Mouse (Mus musculus): Measurements from ENCODE around the gene Ccdc54. TPM values are rescaled to one million over a fixed set of nuclear protein-coding genes. Genes with fewer than 3 reads are reported as not detected.

Gene Ccdc54
- polyA plus RNA-seq, 1 experiment from 2014 or later: not detected

DNA sequence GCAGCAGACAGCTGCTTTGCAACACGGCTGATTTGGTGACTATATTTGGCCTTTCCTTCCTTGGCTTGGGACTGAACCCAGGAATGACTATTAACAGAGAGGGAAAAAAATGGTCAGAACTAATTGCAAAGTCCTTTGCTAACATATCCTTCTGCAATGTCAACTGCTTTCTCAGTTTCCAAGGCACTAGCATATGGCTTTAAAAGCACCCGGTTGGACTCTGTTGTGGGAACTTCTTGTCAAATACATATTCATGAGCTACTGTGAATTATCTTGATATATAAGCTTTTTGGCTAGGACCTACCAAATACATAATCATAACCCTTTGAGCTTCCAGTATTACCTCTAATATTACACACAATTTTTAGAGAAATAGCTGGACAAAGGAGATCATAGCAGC lies 37.1 kb downstream of the Ccdc54 start:
- no peak overlapping the region for H3K4me3 ChIP-seq (ENCODE audit: low read depth, low read length)
- ATAC-seq: no peak
- WGBS (ENCODE audit: insufficient replicate concordance): 68% methylated on average over 2 of the region's 2 CpGs

DNA sequence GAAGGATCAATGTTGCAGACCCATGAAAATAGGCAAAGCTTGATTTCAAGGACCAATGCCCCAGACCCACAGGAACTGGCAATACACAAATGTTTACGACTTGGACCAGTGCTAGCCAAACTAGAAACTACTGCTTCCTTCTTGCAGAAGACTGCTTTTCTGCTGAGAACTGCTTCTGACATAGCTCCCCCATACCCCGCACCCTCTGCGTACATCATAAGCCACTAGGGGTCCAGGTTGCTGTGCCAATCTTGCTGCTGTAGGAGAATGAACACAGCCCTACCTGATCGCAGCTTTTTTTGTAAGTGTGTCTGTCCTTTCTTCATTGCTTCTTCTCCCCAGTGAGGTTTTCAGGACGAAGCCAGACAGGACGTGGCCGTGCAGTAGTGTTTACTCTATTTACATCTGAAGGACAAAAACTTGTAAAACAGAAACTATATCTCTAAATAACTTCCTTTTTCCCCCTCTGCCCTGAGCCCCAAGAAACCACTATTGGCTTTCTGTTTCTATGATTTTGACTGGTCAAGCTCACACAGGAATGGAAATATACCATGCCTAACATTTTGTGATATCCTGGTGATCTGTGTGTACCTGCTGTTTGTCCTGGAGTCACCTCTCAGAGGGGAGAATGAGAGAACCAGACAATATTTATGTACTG lies 39.0 kb downstream of the Ccdc54 start:
- Histone ChIP-seq H3K27me3 (ENCODE audit: insufficient read depth, low read length) (no peaks in the 10 kb centered on the region), H3K27ac (ENCODE audit: low read depth) (no peak overlapping the region), H3K4me2 (ENCODE audit: low read depth, low read length) (no peak overlapping the region), H3K9me3 (ENCODE audit: low read length) (no peaks in the 10 kb centered on the region), H3K9ac (replicated peaks) (no peak overlapping the region), H3K4me1 (ENCODE audit: insufficient read depth) (no peaks in the 10 kb centered on the region), H3K36me3 (replicated peaks; ENCODE audit: insufficient read depth, low read length) (no peaks in the 10 kb centered on the region), H3K4me3 (ENCODE audit: low read depth, low read length) (no peak overlapping the region)
- WGBS (ENCODE audit: insufficient replicate concordance): 39% methylated on average over 7 of the region's 7 CpGs
- no peak for TF ChIP-seq EP300 (IDR thresholded peaks at IDR 0.05; ENCODE audit: low read depth)
- TF ChIP-seq CTCF (IDR thresholded peaks at IDR 0.05; ENCODE audit: low read depth): 0 out of 2 replicates have a peak, but pooled peaks have one; percentile 5
- ATAC-seq: no peak; the same call in 1 of the 2 replicates
- DNase-seq: no peak

More for the DNA sequence above, 37.1 kb downstream of the Ccdc54 start:
- H3K36me3 ChIP-seq (replicated peaks; ENCODE audit: insufficient read depth, low read length): no peaks in the 10 kb centered on the region
- H3K27ac ChIP-seq (ENCODE audit: low read depth): no peak overlapping the region
- no peak overlapping the region for H3K4me2 ChIP-seq (ENCODE audit: low read depth, low read length)
- no peak for DNase-seq
- no peak for TF ChIP-seq CTCF (IDR thresholded peaks at IDR 0.05; ENCODE audit: low read depth)
- no peak for TF ChIP-seq EP300 (IDR thresholded peaks at IDR 0.05; ENCODE audit: low read depth)
- H3K27me3 ChIP-seq (ENCODE audit: insufficient read depth, low read length): no peaks in the 10 kb centered on the region
- H3K9me3 ChIP-seq (ENCODE audit: low read length): no peaks in the 10 kb centered on the region
- H3K4me1 ChIP-seq (ENCODE audit: insufficient read depth): no peaks in the 10 kb centered on the region
- no peak overlapping the region for H3K9ac ChIP-seq (replicated peaks)

DNA sequence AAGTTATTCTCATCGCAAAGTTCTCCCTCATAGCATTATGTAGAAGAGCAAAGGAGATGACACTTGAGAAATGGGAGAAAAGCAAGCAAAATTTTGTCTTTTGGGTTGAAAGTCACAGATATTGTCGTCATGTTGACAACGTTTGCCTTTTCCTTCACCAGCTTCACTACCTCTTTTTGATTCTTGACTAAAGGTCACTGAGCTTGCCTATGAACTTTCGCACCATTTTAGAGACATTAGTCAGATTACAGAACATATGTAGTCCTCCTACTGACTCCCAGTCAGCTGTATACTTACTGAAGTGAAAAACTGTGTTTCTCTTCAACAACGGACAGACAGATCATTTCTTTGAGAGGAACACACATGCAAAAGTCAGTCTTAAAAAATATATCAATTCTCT lies 40.0 kb downstream of the Ccdc54 start:
- DNase-seq (no peak), ATAC-seq (no peak)
- Histone ChIP-seq H3K27me3 (ENCODE audit: insufficient read depth, low read length) (no peaks in the 10 kb centered on the region), H3K4me1 (ENCODE audit: insufficient read depth) (no peaks in the 10 kb centered on the region), H3K9ac (replicated peaks) (no peak overlapping the region), H3K36me3 (replicated peaks; ENCODE audit: insufficient read depth, low read length) (no peaks in the 10 kb centered on the region), H3K4me2 (ENCODE audit: low read depth, low read length) (no peak overlapping the region), H3K9me3 (ENCODE audit: low read length) (no peaks in the 10 kb centered on the region), H3K27ac (ENCODE audit: low read depth) (no peak overlapping the region), H3K4me3 (ENCODE audit: low read depth, low read length) (no peak overlapping the region)
- TF ChIP-seq EP300 (IDR thresholded peaks at IDR 0.05; ENCODE audit: low read depth) (no peak), CTCF (IDR thresholded peaks at IDR 0.05; ENCODE audit: low read depth) (no peak)
- 78% methylated on average over 5 of the region's 5 CpGs for WGBS (ENCODE audit: insufficient replicate concordance)

DNA sequence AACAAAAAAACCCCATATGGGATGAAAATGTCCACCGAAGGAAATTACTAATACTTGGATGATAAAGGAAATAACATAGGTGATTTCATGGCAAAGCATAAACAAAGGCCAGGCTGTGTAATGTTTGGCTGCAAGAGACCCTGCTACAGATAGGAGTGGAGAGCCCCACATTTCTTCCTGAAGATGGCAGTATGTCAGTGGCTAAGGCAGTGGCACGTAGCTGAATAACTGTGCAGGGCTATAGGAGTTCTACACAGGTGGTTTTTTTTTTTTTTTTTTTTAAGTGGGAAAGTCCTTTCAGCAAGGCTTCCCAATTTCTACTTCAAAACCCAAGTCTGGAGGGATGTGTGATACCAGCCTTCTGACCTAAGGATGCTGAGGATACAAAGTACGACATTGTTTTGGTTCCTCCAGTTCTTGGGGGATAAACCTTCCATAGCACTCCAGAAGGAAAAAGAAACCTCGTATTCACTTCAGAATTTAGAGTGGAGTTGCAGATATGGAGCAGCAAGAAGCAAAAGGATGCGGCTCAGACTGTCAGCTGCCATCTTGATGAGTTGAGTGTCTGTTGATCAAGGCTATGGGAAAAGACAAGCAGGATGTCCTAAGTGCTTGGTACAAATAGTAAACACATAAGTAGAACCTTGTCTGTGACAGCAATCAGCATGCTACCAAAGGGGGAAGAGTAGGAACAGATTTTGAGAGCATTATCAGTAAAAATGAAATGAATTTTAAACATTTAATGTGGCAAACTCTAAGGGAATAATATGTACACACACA lies 48.2 kb downstream of the Ccdc54 start:
- Histone ChIP-seq H3K36me3 (replicated peaks; ENCODE audit: insufficient read depth, low read length) (no peaks in the 10 kb centered on the region), H3K4me3 (ENCODE audit: low read depth, low read length) (no peak overlapping the region), H3K27me3 (ENCODE audit: insufficient read depth, low read length) (no peaks in the 10 kb centered on the region), H3K4me1 (ENCODE audit: insufficient read depth) (no peaks in the 10 kb centered on the region), H3K9me3 (ENCODE audit: low read length) (no peaks in the 10 kb centered on the region), H3K9ac (replicated peaks) (no peak overlapping the region), H3K27ac (ENCODE audit: low read depth) (no peak overlapping the region), H3K4me2 (ENCODE audit: low read depth, low read length) (no peak overlapping the region)
- ATAC-seq: no peak
- DNase-seq: no peak
- TF ChIP-seq CTCF (IDR thresholded peaks at IDR 0.05; ENCODE audit: low read depth) (peak; percentile 50), EP300 (IDR thresholded peaks at IDR 0.05; ENCODE audit: low read depth) (no peak)
- WGBS (ENCODE audit: insufficient replicate concordance): 57% methylated on average over 5 of the region's 5 CpGs

Other genes with a start within 250 kb of the Ccdc54 start
- gene Bbx, start 158.8 kb downstream of the Ccdc54 start, polyA plus RNA-seq (2015; fragmentation: Nextera tagmentation; extraction: Ambion mirVana): 6.5 and 7.9 TPM in 2 replicates